8 mouse cellular contexts compared by ENCODE assay signal in the genomic region with DNA sequence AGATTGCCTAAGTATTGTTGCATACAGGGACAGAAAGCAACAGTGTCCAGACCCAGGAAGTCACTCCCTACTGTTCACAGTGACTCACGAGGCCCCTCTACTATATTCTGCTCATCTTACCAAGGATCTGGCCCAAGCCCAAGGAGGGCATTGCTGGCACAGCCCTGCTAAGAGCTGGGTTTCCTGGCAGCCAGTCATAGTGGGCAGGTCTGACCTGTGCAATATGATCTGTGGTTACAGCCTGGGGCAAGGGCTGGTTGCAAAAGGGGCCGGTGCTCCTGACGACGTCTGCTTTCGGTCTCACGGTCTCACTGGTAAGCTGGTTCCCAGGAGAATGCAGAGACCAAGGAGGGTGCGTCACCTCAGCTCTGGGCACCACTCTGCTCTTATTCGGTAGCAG. TPM values are rescaled to one million over a fixed set of nuclear protein-coding genes. Genes with fewer than 3 reads are reported as not detected.
A peak's percentile ranks its signal among the peaks of the same experiment; 100 is the strongest.
DNase-seq lines count a peak whose midpoint lies in the region; ATAC-seq and TF ChIP-seq lines count a peak whose summit lies in the region.

No protein-coding gene starts in this region.

- peak; percentile 43; the same call in 1 of the 2 replicates for ATAC-seq in hindbrain, embryonic 14.5 days (ENCODE audit: low FRiP score)
- ATAC-seq in heart, postnatal 0 days (ENCODE audit: insufficient read depth, low read depth): peak; percentile 72
- no peak for ATAC-seq in liver, embryonic 15.5 days (ENCODE audit: insufficient read depth)
- peak; percentile 67; the same call in 1 of the 2 replicates for ATAC-seq in stomach, embryonic 14.5 days (ENCODE audit: insufficient number of reproducible peaks, insufficient read depth, low FRiP score, low read depth)
- no peak for ATAC-seq in activated CD4-positive, CD25-positive, alpha-beta regulatory T cell, adult 4 months

- H3K4me3 ChIP-seq in hindbrain, embryonic 14.5 days (replicated peaks; ENCODE audit: low read length): no peak overlapping the region
- no peak overlapping the region for H3K4me3 ChIP-seq in hindbrain, embryonic 10.5 days
- peak overlapping the region; percentile 59 for H3K4me3 ChIP-seq in bone marrow, adult 2 months (replicated peaks; ENCODE audit: control insufficient read depth, low read depth, low read length)
- peak overlapping the region; percentile 10 for H3K4me3 ChIP-seq in heart, postnatal 0 days (ENCODE audit: low read depth, low read length)
- 0 out of 2 replicates have a peak overlapping the region, but pooled peaks have one; percentile 7 for H3K4me3 ChIP-seq in liver, embryonic 15.5 days (replicated peaks)
- H3K4me3 ChIP-seq in stomach, embryonic 14.5 days (ENCODE audit: low read depth, low read length): no peak overlapping the region

- H3K27ac ChIP-seq in hindbrain, embryonic 14.5 days: no peak overlapping the region
- H3K27ac ChIP-seq in hindbrain, embryonic 10.5 days: no peak overlapping the region
- peak overlapping the region; percentile 63 for H3K27ac ChIP-seq in bone marrow, adult 2 months (ENCODE audit: control insufficient read depth, insufficient read depth, low read depth, low read length, poor library complexity)
- no peak overlapping the region for H3K27ac ChIP-seq in heart, postnatal 0 days (ENCODE audit: low read depth)
- H3K27ac ChIP-seq in liver, embryonic 15.5 days (replicated peaks): no peak overlapping the region
- no peak overlapping the region for H3K27ac ChIP-seq in stomach, embryonic 14.5 days (ENCODE audit: low read length)

- no peak for TF ChIP-seq EP300 in heart, postnatal 0 days (IDR thresholded peaks at IDR 0.05; ENCODE audit: low read depth)

- WGBS in hindbrain, embryonic 14.5 days: 55% methylated on average over 8 of the region's 8 CpGs
- 47% methylated on average over 8 of the region's 8 CpGs for WGBS in hindbrain, embryonic 10.5 days
- 3% methylated on average over 8 of the region's 8 CpGs for WGBS in bone marrow, adult 2 months
- WGBS in heart, postnatal 0 days: 17% methylated on average over 8 of the region's 8 CpGs
- WGBS in liver, embryonic 15.5 days (ENCODE audit: insufficient replicate concordance): 19% methylated on average over 8 of the region's 8 CpGs
- 22% methylated on average over 8 of the region's 8 CpGs for WGBS in stomach, embryonic 14.5 days

- no peaks in the 10 kb centered on the region for H3K36me3 ChIP-seq in hindbrain, embryonic 14.5 days (replicated peaks; ENCODE audit: control insufficient read depth, insufficient read depth)
- no peaks in the 10 kb centered on the region for H3K36me3 ChIP-seq in hindbrain, embryonic 10.5 days
- no peaks in the 10 kb centered on the region for H3K36me3 ChIP-seq in heart, postnatal 0 days (replicated peaks; ENCODE audit: control insufficient read depth, insufficient read depth, low read length)
- no peaks in the 10 kb centered on the region for H3K36me3 ChIP-seq in liver, embryonic 15.5 days (replicated peaks)
- H3K36me3 ChIP-seq in stomach, embryonic 14.5 days (ENCODE audit: control insufficient read depth, insufficient read depth, low read length): no peaks in the 10 kb centered on the region

- TF ChIP-seq CTCF in bone marrow, adult 2 months (IDR thresholded peaks at IDR 0.05; ENCODE audit: control insufficient read depth, insufficient read depth, low read length): no peak
- TF ChIP-seq CTCF in heart, postnatal 0 days (IDR thresholded peaks at IDR 0.05; ENCODE audit: low read depth): no peak

- no peak overlapping the region for H3K9ac ChIP-seq in hindbrain, embryonic 14.5 days
- no peak overlapping the region for H3K9ac ChIP-seq in heart, postnatal 0 days (replicated peaks; ENCODE audit: low read depth, low read length)
- H3K9ac ChIP-seq in liver, embryonic 15.5 days: no peak overlapping the region
- H3K9ac ChIP-seq in stomach, embryonic 14.5 days (replicated peaks; ENCODE audit: low read depth, low read length): no peak overlapping the region

- H3K27me3 ChIP-seq in hindbrain, embryonic 14.5 days (ENCODE audit: control insufficient read depth, insufficient read depth, low read length): no peaks in the 10 kb centered on the region
- peaks cover 1% of the 10 kb centered on the region; the same call in 1 of the 2 replicates for H3K27me3 ChIP-seq in hindbrain, embryonic 10.5 days (ENCODE audit: insufficient read depth, poor library complexity, severe bottlenecking)
- no peaks in the 10 kb centered on the region for H3K27me3 ChIP-seq in heart, postnatal 0 days (ENCODE audit: control insufficient read depth, insufficient read depth, low read length)
- H3K27me3 ChIP-seq in liver, embryonic 15.5 days: peaks cover 14% of the 10 kb centered on the region; the same call in 1 of the 2 replicates
- H3K27me3 ChIP-seq in stomach, embryonic 14.5 days (ENCODE audit: control insufficient read depth, insufficient read depth, low read length): no peaks in the 10 kb centered on the region

- no peaks in the 10 kb centered on the region for H3K9me3 ChIP-seq in hindbrain, embryonic 14.5 days (ENCODE audit: control insufficient read depth, low read length)
- H3K9me3 ChIP-seq in hindbrain, embryonic 10.5 days: no peaks in the 10 kb centered on the region
- H3K9me3 ChIP-seq in heart, postnatal 0 days (replicated peaks; ENCODE audit: control insufficient read depth, low read length): no peaks in the 10 kb centered on the region
- no peaks in the 10 kb centered on the region for H3K9me3 ChIP-seq in liver, embryonic 15.5 days (replicated peaks)
- H3K9me3 ChIP-seq in stomach, embryonic 14.5 days (ENCODE audit: control insufficient read depth, low read depth, low read length): no peaks in the 10 kb centered on the region

- no peaks in the 10 kb centered on the region for H3K4me1 ChIP-seq in hindbrain, embryonic 14.5 days (replicated peaks; ENCODE audit: control insufficient read depth, insufficient read depth, low read length)
- H3K4me1 ChIP-seq in hindbrain, embryonic 10.5 days (replicated peaks): 0 out of 2 replicates have a peak, but pooled peaks cover 3% of the 10 kb centered on the region
- no peaks in the 10 kb centered on the region; the same call in 1 of the 2 replicates for H3K4me1 ChIP-seq in bone marrow, adult 2 months (ENCODE audit: control insufficient read depth, insufficient read depth, low read length)
- no peaks in the 10 kb centered on the region for H3K4me1 ChIP-seq in heart, postnatal 0 days (ENCODE audit: control insufficient read depth, insufficient read depth)
- 0 out of 2 replicates have a peak, but pooled peaks cover 5% of the 10 kb centered on the region for H3K4me1 ChIP-seq in liver, embryonic 15.5 days (replicated peaks)
- H3K4me1 ChIP-seq in stomach, embryonic 14.5 days (ENCODE audit: control insufficient read depth, insufficient read depth, low read length): 0 out of 2 replicates have a peak, but pooled peaks cover 5% of the 10 kb centered on the region

- no peak for TF ChIP-seq POLR2A in bone marrow, adult 2 months (IDR thresholded peaks at IDR 0.05; ENCODE audit: borderline replicate concordance, control insufficient read depth, low read depth, low read length)

- H3K4me2 ChIP-seq in hindbrain, embryonic 14.5 days (replicated peaks): no peak overlapping the region
- peak overlapping the region; percentile 48 for H3K4me2 ChIP-seq in heart, postnatal 0 days (ENCODE audit: low read depth, low read length)
- no peak overlapping the region for H3K4me2 ChIP-seq in liver, embryonic 15.5 days
- no peak overlapping the region for H3K4me2 ChIP-seq in stomach, embryonic 14.5 days (replicated peaks; ENCODE audit: low read depth, low read length)

- peak; percentile 40 for DNase-seq in hindbrain, embryonic 14.5 days (ENCODE audit: low spot score)
- no peak for DNase-seq in hindbrain, embryonic 10.5 days (ENCODE audit: low spot score)
- DNase-seq in heart, postnatal 0 days (ENCODE audit: low spot score): peak; percentile 50
- DNase-seq in thymus, postnatal 14 days: no peak

RNA-seq across cellular contexts. Expression of a gene that starts 8.1 kb away (rescaled TPM):
- 20.9 and 26.9 TPM in 2 replicates for polyA plus RNA-seq in hindbrain, embryonic 14.5 days (2014; fragmentation: Nextera tagmentation; extraction: Ambion mirVana)
- polyA plus RNA-seq in hindbrain, embryonic 10.5 days (2016; fragmentation: Nextera tagmentation; extraction: Ambion mirVana): 1.2 and 3.8 TPM in 2 replicates
- polyA plus RNA-seq in bone marrow, adult 2 months (2011; ENCODE audit: insufficient read depth, insufficient read length, low replicate concordance, missing spikeins): 2.1 TPM in 1 of 2 replicates, not detected in the other
- total RNA-seq in heart, postnatal 0 days (2014; rRNA removed; ENCODE audit: low replicate concordance): 3.4 TPM in 1 of 2 replicates, not detected in the other
- polyA plus RNA-seq in heart, postnatal 0 days (2015; fragmentation: Nextera tagmentation; extraction: Ambion mirVana): 0.19 TPM in 1 of 2 replicates, not detected in the other
- polyA plus RNA-seq in liver, embryonic 15.5 days (2015; fragmentation: Nextera tagmentation; extraction: Ambion mirVana): 0.08 and 0.26 TPM in 2 replicates
- 6.0 and 8.6 TPM in 2 replicates for polyA plus RNA-seq in stomach, embryonic 14.5 days (2014; fragmentation: Nextera tagmentation; extraction: Ambion mirVana)
- not detected for polyA plus RNA-seq in activated CD4-positive, CD25-positive, alpha-beta regulatory T cell, adult 4 months (2017; shearing (Covaris generic))

RNA-seq across cellular contexts. Expression of a gene that starts 25.6 kb away (rescaled TPM):
- 19.3 and 19.7 TPM in 2 replicates for polyA plus RNA-seq in hindbrain, embryonic 14.5 days (2014; fragmentation: Nextera tagmentation; extraction: Ambion mirVana)
- polyA plus RNA-seq in hindbrain, embryonic 10.5 days (2016; fragmentation: Nextera tagmentation; extraction: Ambion mirVana): 23.1 and 26.7 TPM in 2 replicates
- 6.5 and 9.7 TPM in 2 replicates for polyA plus RNA-seq in bone marrow, adult 2 months (2011; ENCODE audit: insufficient read depth, insufficient read length, low replicate concordance, missing spikeins)
- total RNA-seq in heart, postnatal 0 days (2014; rRNA removed; ENCODE audit: low replicate concordance): 14.3 and 16.2 TPM in 2 replicates
- 8.0 and 8.3 TPM in 2 replicates for polyA plus RNA-seq in heart, postnatal 0 days (2015; fragmentation: Nextera tagmentation; extraction: Ambion mirVana)
- polyA plus RNA-seq in liver, embryonic 15.5 days (2015; fragmentation: Nextera tagmentation; extraction: Ambion mirVana): 6.3 and 6.4 TPM in 2 replicates
- polyA plus RNA-seq in stomach, embryonic 14.5 days (2014; fragmentation: Nextera tagmentation; extraction: Ambion mirVana): 10.9 and 12.8 TPM in 2 replicates
- polyA plus RNA-seq in activated CD4-positive, CD25-positive, alpha-beta regulatory T cell, adult 4 months (2017; shearing (Covaris generic)): 1 to 10 TPM; 4.7 to 7.1 TPM

RNA-seq across cellular contexts. Expression of a gene that starts 25.8 kb away (rescaled TPM):
- 0.78 and 0.90 TPM in 2 replicates for polyA plus RNA-seq in hindbrain, embryonic 14.5 days (2014; fragmentation: Nextera tagmentation; extraction: Ambion mirVana)
- 5.4 and 8.2 TPM in 2 replicates for polyA plus RNA-seq in hindbrain, embryonic 10.5 days (2016; fragmentation: Nextera tagmentation; extraction: Ambion mirVana)
- polyA plus RNA-seq in bone marrow, adult 2 months (2011; ENCODE audit: insufficient read depth, insufficient read length, low replicate concordance, missing spikeins): 4.3 TPM in 1 of 2 replicates, not detected in the other
- total RNA-seq in heart, postnatal 0 days (2014; rRNA removed; ENCODE audit: low replicate concordance): 11.6 and 11.7 TPM in 2 replicates
- polyA plus RNA-seq in heart, postnatal 0 days (2015; fragmentation: Nextera tagmentation; extraction: Ambion mirVana): 0.14 and 0.34 TPM in 2 replicates
- 0.15 and 0.35 TPM in 2 replicates for polyA plus RNA-seq in liver, embryonic 15.5 days (2015; fragmentation: Nextera tagmentation; extraction: Ambion mirVana)
- polyA plus RNA-seq in stomach, embryonic 14.5 days (2014; fragmentation: Nextera tagmentation; extraction: Ambion mirVana): 51.9 and 55.9 TPM in 2 replicates
- polyA plus RNA-seq in activated CD4-positive, CD25-positive, alpha-beta regulatory T cell, adult 4 months (2017; shearing (Covaris generic)): not detected

RNA-seq across cellular contexts. Expression of a gene that starts 33.3 kb away (rescaled TPM):
- not detected in 2 replicates for polyA plus RNA-seq in hindbrain, embryonic 14.5 days (2014; fragmentation: Nextera tagmentation; extraction: Ambion mirVana)
- not detected in 2 replicates for polyA plus RNA-seq in hindbrain, embryonic 10.5 days (2016; fragmentation: Nextera tagmentation; extraction: Ambion mirVana)
- not detected in 2 replicates for polyA plus RNA-seq in bone marrow, adult 2 months (2011; ENCODE audit: insufficient read depth, insufficient read length, low replicate concordance, missing spikeins)
- not detected in 2 replicates for total RNA-seq in heart, postnatal 0 days (2014; rRNA removed; ENCODE audit: low replicate concordance)
- not detected in 2 replicates for polyA plus RNA-seq in heart, postnatal 0 days (2015; fragmentation: Nextera tagmentation; extraction: Ambion mirVana)
- polyA plus RNA-seq in liver, embryonic 15.5 days (2015; fragmentation: Nextera tagmentation; extraction: Ambion mirVana): 0.20 TPM in 1 of 2 replicates, not detected in the other
- 0.67 and 1.00 TPM in 2 replicates for polyA plus RNA-seq in stomach, embryonic 14.5 days (2014; fragmentation: Nextera tagmentation; extraction: Ambion mirVana)
- polyA plus RNA-seq in activated CD4-positive, CD25-positive, alpha-beta regulatory T cell, adult 4 months (2017; shearing (Covaris generic)): not detected

RNA-seq across cellular contexts. Expression of a gene that starts 54.4 kb away (rescaled TPM):
- 20.1 and 21.5 TPM in 2 replicates for polyA plus RNA-seq in hindbrain, embryonic 14.5 days (2014; fragmentation: Nextera tagmentation; extraction: Ambion mirVana)
- 22.9 and 24.9 TPM in 2 replicates for polyA plus RNA-seq in hindbrain, embryonic 10.5 days (2016; fragmentation: Nextera tagmentation; extraction: Ambion mirVana)
- 10.0 and 12.5 TPM in 2 replicates for polyA plus RNA-seq in bone marrow, adult 2 months (2011; ENCODE audit: insufficient read depth, insufficient read length, low replicate concordance, missing spikeins)
- total RNA-seq in heart, postnatal 0 days (2014; rRNA removed; ENCODE audit: low replicate concordance): 8.4 and 18.7 TPM in 2 replicates
- polyA plus RNA-seq in heart, postnatal 0 days (2015; fragmentation: Nextera tagmentation; extraction: Ambion mirVana): 8.8 and 9.1 TPM in 2 replicates
- 7.0 and 7.1 TPM in 2 replicates for polyA plus RNA-seq in liver, embryonic 15.5 days (2015; fragmentation: Nextera tagmentation; extraction: Ambion mirVana)
- polyA plus RNA-seq in stomach, embryonic 14.5 days (2014; fragmentation: Nextera tagmentation; extraction: Ambion mirVana): 18.3 and 19.1 TPM in 2 replicates
- 10 to 100 TPM; 21.8 to 29.0 TPM for polyA plus RNA-seq in activated CD4-positive, CD25-positive, alpha-beta regulatory T cell, adult 4 months (2017; shearing (Covaris generic))

Comparison
In these comparisons a context has a peak if more than half of its experiments do, and no peak if none do; other contexts are left out.
1. DNase-seq: peak in hindbrain, embryonic 14.5 days (single experiment) and heart, postnatal 0 days (single experiment); none in hindbrain, embryonic 10.5 days (single experiment) and thymus, postnatal 14 days (single experiment).
2. ATAC-seq: peak in hindbrain, embryonic 14.5 days (single experiment), heart, postnatal 0 days (single experiment) and stomach, embryonic 14.5 days (single experiment); none in liver, embryonic 15.5 days (single experiment) and activated CD4-positive, CD25-positive, alpha-beta regulatory T cell, adult 4 months (single experiment).
3. H3K4me3 ChIP-seq: peak in bone marrow, adult 2 months (single experiment), heart, postnatal 0 days (single experiment) and liver, embryonic 15.5 days (single experiment); none in hindbrain, embryonic 14.5 days (single experiment), hindbrain, embryonic 10.5 days (single experiment) and stomach, embryonic 14.5 days (single experiment).